10 mouse cellular contexts compared by ENCODE assay signal in the genomic region with DNA sequence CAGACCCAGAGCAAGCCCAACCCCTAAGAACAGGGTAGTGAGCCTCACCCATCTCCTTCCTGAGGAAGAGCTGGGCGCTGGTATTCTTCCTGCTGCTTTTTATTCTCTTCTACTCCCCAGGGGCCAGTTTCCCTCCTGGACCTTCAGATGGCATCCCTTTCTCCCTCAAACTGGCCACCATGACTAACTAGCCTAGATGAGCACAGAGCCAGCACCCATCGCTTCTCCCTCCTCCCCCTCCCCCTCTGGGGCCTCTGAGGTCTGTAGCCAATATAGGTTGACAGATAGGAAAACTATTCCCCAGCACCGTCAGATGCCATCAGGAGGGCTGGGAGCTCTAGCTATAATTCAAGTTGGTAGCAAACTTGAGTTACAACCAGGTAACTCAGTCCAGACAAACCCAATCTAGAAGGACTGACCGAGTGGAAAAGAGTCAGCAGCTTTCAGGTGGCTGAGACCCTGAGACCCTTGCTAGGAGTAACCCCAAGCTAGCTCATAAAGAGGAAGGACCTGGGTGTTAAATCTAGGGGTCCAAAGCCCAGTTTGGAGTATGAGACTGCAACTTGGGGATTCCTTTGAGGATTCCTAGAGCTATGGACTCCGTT. TPM values are rescaled to one million over a fixed set of nuclear protein-coding genes. Genes with fewer than 3 reads are reported as not detected.
DNase-seq lines count a peak whose midpoint lies in the region; ATAC-seq lines count a peak whose summit lies in the region.
"Had no signal": no experiment of that assay in that cellular context is flagged by ENCODE, and none has a peak within 500 bp of the region (broad histone marks: within the 10 kb centered on the region; RNA-seq: fewer than 3 reads in every experiment).

No protein-coding gene starts in this region.

- no peaks in the 10 kb centered on the region for H3K9me3 ChIP-seq in heart, embryonic 11.5 days (replicated peaks; ENCODE audit: control insufficient read depth, low read length)
- H3K9me3 ChIP-seq in megakaryocyte, embryonic 14.5 days, result no peaks in the 10 kb centered on the region
- H3K9me3 ChIP-seq in embryonic facial prominence, embryonic 12.5 days, result no peaks in the 10 kb centered on the region
- H3K9me3 ChIP-seq in lung, embryonic 16.5 days (ENCODE audit: control insufficient read depth, low read length), result no peaks in the 10 kb centered on the region

- peaks cover 16% of the 10 kb centered on the region for H3K27me3 ChIP-seq in heart, embryonic 11.5 days (ENCODE audit: control insufficient read depth, insufficient read depth, low read length)
- H3K27me3 ChIP-seq in megakaryocyte, embryonic 14.5 days (replicated peaks), result peaks cover 59% of the 10 kb centered on the region
- peaks cover 6% of the 10 kb centered on the region for H3K27me3 ChIP-seq in embryonic facial prominence, embryonic 12.5 days
- peaks cover under 1% of the 10 kb centered on the region; the same call in 1 of the 2 replicates for H3K27me3 ChIP-seq in lung, embryonic 16.5 days (ENCODE audit: control insufficient read depth, insufficient read depth, low read depth, low read length)

- DNase-seq in heart, postnatal 36 days, result no peak
- no peak for DNase-seq in adipocyte (ENCODE audit: low spot score)
- DNase-seq in layer of hippocampus, adult 11-12 months (ENCODE audit: low spot score), result no peak

- no peaks in the 10 kb centered on the region for H3K36me3 ChIP-seq in heart, embryonic 11.5 days (ENCODE audit: control insufficient read depth, insufficient read depth, low read length)
- no peaks in the 10 kb centered on the region for H3K36me3 ChIP-seq in megakaryocyte, embryonic 14.5 days (replicated peaks; ENCODE audit: low read length)
- H3K36me3 ChIP-seq in embryonic facial prominence, embryonic 12.5 days, result no peaks in the 10 kb centered on the region
- H3K36me3 ChIP-seq in lung, embryonic 16.5 days (ENCODE audit: control insufficient read depth, insufficient read depth, low read length), result no peaks in the 10 kb centered on the region

- H3K4me3 ChIP-seq in heart, embryonic 11.5 days (ENCODE audit: low read depth, low read length), result no peak overlapping the region
- H3K4me3 ChIP-seq in megakaryocyte, embryonic 14.5 days (replicated peaks), result peak overlapping the region; percentile 89
- H3K4me3 ChIP-seq in embryonic facial prominence, embryonic 12.5 days, result no peak overlapping the region
- H3K4me3 ChIP-seq in lung, embryonic 16.5 days (ENCODE audit: low read length), result no peak overlapping the region; the same call in 1 of the 2 replicates

- peaks cover 9% of the 10 kb centered on the region for H3K4me1 ChIP-seq in heart, embryonic 11.5 days (ENCODE audit: control insufficient read depth, insufficient read depth, low read length)
- H3K4me1 ChIP-seq in megakaryocyte, embryonic 14.5 days, result peaks cover 25% of the 10 kb centered on the region
- peaks cover 8% of the 10 kb centered on the region for H3K4me1 ChIP-seq in embryonic facial prominence, embryonic 12.5 days
- H3K4me1 ChIP-seq in lung, embryonic 16.5 days (replicated peaks; ENCODE audit: control insufficient read depth, insufficient read depth, low read length), result peaks cover 17% of the 10 kb centered on the region

- H3K4me2 ChIP-seq in heart, embryonic 11.5 days, result peak overlapping the region; percentile 68
- H3K4me2 ChIP-seq in embryonic facial prominence, embryonic 12.5 days (replicated peaks), result peak overlapping the region; percentile 63; the same call in 1 of the 2 replicates
- peak overlapping the region; percentile 65 for H3K4me2 ChIP-seq in lung, embryonic 16.5 days (ENCODE audit: low read depth, low read length)

- no peak overlapping the region for H3K9ac ChIP-seq in heart, embryonic 11.5 days (ENCODE audit: low read depth, low read length)
- H3K9ac ChIP-seq in embryonic facial prominence, embryonic 12.5 days, result no peak overlapping the region; the same call in 1 of the 2 replicates
- peak overlapping the region; percentile 51 for H3K9ac ChIP-seq in lung, embryonic 16.5 days (ENCODE audit: low read length)

- no peak for ATAC-seq in heart, embryonic 11.5 days (replicated peaks; ENCODE audit: insufficient number of reproducible peaks, low FRiP score, low TSS enrichment)
- no peak for ATAC-seq in megakaryocyte, adult 5-6 weeks (ENCODE audit: poor library complexity, severe bottlenecking)
- ATAC-seq in embryonic facial prominence, embryonic 12.5 days (ENCODE audit: insufficient number of reproducible peaks, insufficient read depth, low FRiP score, low TSS enrichment), result no peak
- no peak for ATAC-seq in lung, embryonic 16.5 days (ENCODE audit: low read depth)

- WGBS in heart, embryonic 11.5 days (ENCODE audit: insufficient replicate concordance), result 48% methylated on average over 5 of the region's 5 CpGs
- 48% methylated on average over 5 of the region's 5 CpGs for WGBS in embryonic facial prominence, embryonic 12.5 days
- WGBS in lung, embryonic 16.5 days, result 45% methylated on average over 5 of the region's 5 CpGs

- intact Hi-C loops in heart, postnatal 36 days (cut with DNase I), result loop anchor here (2.0 kb wide), 1 partner anchor 30 kb away; no protein-coding TSS in a partner anchor

- H3K27ac ChIP-seq in heart, embryonic 11.5 days (ENCODE audit: low read depth, low read length), result no peak overlapping the region
- H3K27ac ChIP-seq in embryonic facial prominence, embryonic 12.5 days, result no peak overlapping the region
- peak overlapping the region; percentile 98 for H3K27ac ChIP-seq in lung, embryonic 16.5 days (ENCODE audit: low read length)

RNA-seq across cellular contexts. Expression of a gene that starts 0.8 kb away (rescaled TPM):
- 0.13 TPM in 1 of 2 replicates, not detected in the other for polyA plus RNA-seq in heart, embryonic 11.5 days (2014; fragmentation: Nextera tagmentation; extraction: Ambion mirVana)
- total RNA-seq in heart, postnatal 36 days (2021), result under 1 TPM in 1 of 2 experiments, not detected in 1; 0.22 TPM
- not detected in 2 replicates for polyA plus RNA-seq in megakaryocyte, embryonic 14.5 days (2012; ENCODE audit: insufficient read depth, low replicate concordance)
- total RNA-seq in megakaryocyte, adult 5-6 weeks (2015), result not detected in 2 replicates
- not detected in 2 replicates for total RNA-seq in megakaryocyte, adult 5-6 weeks (2017)
- 0.14 and 0.39 TPM in 2 replicates for polyA plus RNA-seq in embryonic facial prominence, embryonic 12.5 days (2016; fragmentation: Nextera tagmentation; extraction: Ambion mirVana)
- polyA plus RNA-seq in lung, embryonic 16.5 days (2015; fragmentation: Nextera tagmentation; extraction: Ambion mirVana), result 0.35 and 0.43 TPM in 2 replicates
- total RNA-seq: megakaryocyte-erythroid progenitor cell, adult 5-6 weeks had no signal
- polyA plus RNA-seq: cerebellum, adult 2 months had no signal

RNA-seq across cellular contexts. Expression of a gene that starts 6.0 kb away (rescaled TPM):
- polyA plus RNA-seq in heart, embryonic 11.5 days (2014; fragmentation: Nextera tagmentation; extraction: Ambion mirVana), result 0.29 TPM in 1 of 2 replicates, not detected in the other
- under 1 TPM; 0.14 to 0.49 TPM for total RNA-seq in heart, postnatal 36 days (2021)
- polyA plus RNA-seq in megakaryocyte, embryonic 14.5 days (2012; ENCODE audit: insufficient read depth, low replicate concordance), result not detected in 2 replicates
- total RNA-seq in megakaryocyte, adult 5-6 weeks (2015), result not detected in 2 replicates
- not detected in 2 replicates for total RNA-seq in megakaryocyte, adult 5-6 weeks (2017)
- 0.12 TPM in 1 of 2 replicates, not detected in the other for polyA plus RNA-seq in embryonic facial prominence, embryonic 12.5 days (2016; fragmentation: Nextera tagmentation; extraction: Ambion mirVana)
- polyA plus RNA-seq in lung, embryonic 16.5 days (2015; fragmentation: Nextera tagmentation; extraction: Ambion mirVana), result 0.34 and 0.58 TPM in 2 replicates
- total RNA-seq: megakaryocyte-erythroid progenitor cell, adult 5-6 weeks had no signal

RNA-seq across cellular contexts. Expression of a gene that starts 16.4 kb away (rescaled TPM):
- not detected in 2 replicates for polyA plus RNA-seq in heart, embryonic 11.5 days (2014; fragmentation: Nextera tagmentation; extraction: Ambion mirVana)
- under 1 TPM in 1 of 2 experiments, not detected in 1; 0.05 TPM for total RNA-seq in heart, postnatal 36 days (2021)
- polyA plus RNA-seq in megakaryocyte, embryonic 14.5 days (2012; ENCODE audit: insufficient read depth, low replicate concordance), result not detected in 2 replicates
- not detected in 2 replicates for total RNA-seq in megakaryocyte, adult 5-6 weeks (2015)
- total RNA-seq in megakaryocyte, adult 5-6 weeks (2017), result not detected in 2 replicates
- polyA plus RNA-seq in embryonic facial prominence, embryonic 12.5 days (2016; fragmentation: Nextera tagmentation; extraction: Ambion mirVana), result not detected in 2 replicates
- polyA plus RNA-seq in lung, embryonic 16.5 days (2015; fragmentation: Nextera tagmentation; extraction: Ambion mirVana), result 0.04 and 0.05 TPM in 2 replicates
- total RNA-seq: megakaryocyte-erythroid progenitor cell, adult 5-6 weeks had no signal

RNA-seq across cellular contexts. Expression of a gene that starts 22.8 kb away (rescaled TPM):
- polyA plus RNA-seq in heart, embryonic 11.5 days (2014; fragmentation: Nextera tagmentation; extraction: Ambion mirVana), result 1.2 and 1.3 TPM in 2 replicates
- total RNA-seq in heart, postnatal 36 days (2021), result 10 to 100 TPM in 1 of 2 experiments, 1 to 10 TPM in 1; 9.9 to 11.5 TPM
- polyA plus RNA-seq in megakaryocyte, embryonic 14.5 days (2012; ENCODE audit: insufficient read depth, low replicate concordance), result 1.9 and 2.3 TPM in 2 replicates
- 13.5 and 14.2 TPM in 2 replicates for total RNA-seq in megakaryocyte, adult 5-6 weeks (2015)
- 11.0 and 14.6 TPM in 2 replicates for total RNA-seq in megakaryocyte, adult 5-6 weeks (2017)
- polyA plus RNA-seq in embryonic facial prominence, embryonic 12.5 days (2016; fragmentation: Nextera tagmentation; extraction: Ambion mirVana), result 1.0 and 1.3 TPM in 2 replicates
- 3.0 and 3.4 TPM in 2 replicates for polyA plus RNA-seq in lung, embryonic 16.5 days (2015; fragmentation: Nextera tagmentation; extraction: Ambion mirVana)

RNA-seq across cellular contexts. Expression of a gene that starts 31.9 kb away (rescaled TPM):
- polyA plus RNA-seq in heart, embryonic 11.5 days (2014; fragmentation: Nextera tagmentation; extraction: Ambion mirVana), result 187 and 214 TPM in 2 replicates
- 10 to 100 TPM; 49.4 to 52.6 TPM for total RNA-seq in heart, postnatal 36 days (2021)
- 257 and 509 TPM in 2 replicates for polyA plus RNA-seq in megakaryocyte, embryonic 14.5 days (2012; ENCODE audit: insufficient read depth, low replicate concordance)
- 87.9 and 88.9 TPM in 2 replicates for total RNA-seq in megakaryocyte, adult 5-6 weeks (2015)
- total RNA-seq in megakaryocyte, adult 5-6 weeks (2017), result 55.7 and 56.1 TPM in 2 replicates
- polyA plus RNA-seq in embryonic facial prominence, embryonic 12.5 days (2016; fragmentation: Nextera tagmentation; extraction: Ambion mirVana), result 458 and 495 TPM in 2 replicates
- 292 and 303 TPM in 2 replicates for polyA plus RNA-seq in lung, embryonic 16.5 days (2015; fragmentation: Nextera tagmentation; extraction: Ambion mirVana)
